Mouse (Mus musculus) cortical plate, adult 2 months (tissue): ENCODE data around the gene Kcnk2. TPM values are rescaled to one million over a fixed set of nuclear protein-coding genes. Genes with fewer than 3 reads are reported as not detected.
"Not testable (repeated sequence)": the region's sequence is repeated elsewhere in the genome, so short reads cannot be mapped to it uniquely, and the experiment has no call there.

Experiments used
- H3K27ac ChIP-seq: fragments of 200-500 bp; 2 replicates; pipeline ENCODE4 v1.5.1; 2012; ENCODE audit warnings: low read length, control low read depth, inconsistent platforms; ENCODE audit not compliant: insufficient read depth
- H3K4me1 ChIP-seq: fragments of 200-500 bp; 2 replicates; pipeline ENCODE4 v1.6.1; 2011; ENCODE audit warnings: low read length; ENCODE audit not compliant: control insufficient read depth, insufficient read depth
- H3K4me3 ChIP-seq: fragments of 200-500 bp; 2 replicates; pipeline ENCODE4 v1.5.1; 2011; ENCODE audit warnings: mild to moderate bottlenecking, low read length, control low read depth; ENCODE audit not compliant: insufficient read depth
- CTCF ChIP-seq: fragments of 200-500 bp; IDR thresholded peaks from 2 replicates; pipeline ENCODE4 v1.5.1; 2011; ENCODE audit warnings: mild to moderate bottlenecking, control low read depth, low read length; ENCODE audit not compliant: insufficient read depth; ENCODE audit errors: extremely low read depth
- POLR2A ChIP-seq: fragments of 200-500 bp; IDR thresholded peaks from 2 replicates; pipeline ENCODE4 v1.6.1; 2011; ENCODE audit warnings: mild to moderate bottlenecking, low read length, control low read depth; ENCODE audit not compliant: insufficient read depth; ENCODE audit errors: extremely low read depth
- polyA plus RNA-seq: library from polyadenylated mRNA; depleted of rRNA; stranded (reverse); fragments of >200 nt; gene quantifications from 2 replicates; pipeline ENCODE4 v1.2.3, GENCODE M21; 2012

The Kcnk2 gene
- polyA plus RNA-seq, 1 experiment: 40.2 TPM

DNA sequence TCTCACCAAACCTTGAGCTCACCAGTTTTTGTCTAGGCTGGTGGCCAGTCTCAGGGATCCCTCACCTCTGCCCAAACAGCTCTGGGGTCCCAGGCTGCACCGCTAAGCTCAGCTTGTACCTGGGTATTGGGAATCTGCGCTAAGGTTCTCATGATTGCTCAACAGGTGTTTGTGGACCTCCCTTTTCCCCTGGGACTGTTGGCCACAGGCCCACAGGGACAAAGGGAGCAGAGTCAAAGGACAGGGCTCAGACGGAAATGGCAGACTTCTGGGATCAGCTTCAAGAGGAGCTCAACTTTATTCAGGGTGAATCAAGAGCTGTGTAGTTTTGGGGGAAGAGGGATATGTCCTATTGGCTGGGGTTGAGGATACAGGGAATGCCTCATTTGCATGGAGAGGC, 99.1 kb downstream of the Kcnk2 start:
- Histone ChIP-seq H3K4me3 (no peak overlapping the region), H3K27ac (no peak overlapping the region), H3K4me1 (no peaks in the 10 kb centered on the region)
- TF ChIP-seq CTCF (no peak), POLR2A (no peak)

DNA sequence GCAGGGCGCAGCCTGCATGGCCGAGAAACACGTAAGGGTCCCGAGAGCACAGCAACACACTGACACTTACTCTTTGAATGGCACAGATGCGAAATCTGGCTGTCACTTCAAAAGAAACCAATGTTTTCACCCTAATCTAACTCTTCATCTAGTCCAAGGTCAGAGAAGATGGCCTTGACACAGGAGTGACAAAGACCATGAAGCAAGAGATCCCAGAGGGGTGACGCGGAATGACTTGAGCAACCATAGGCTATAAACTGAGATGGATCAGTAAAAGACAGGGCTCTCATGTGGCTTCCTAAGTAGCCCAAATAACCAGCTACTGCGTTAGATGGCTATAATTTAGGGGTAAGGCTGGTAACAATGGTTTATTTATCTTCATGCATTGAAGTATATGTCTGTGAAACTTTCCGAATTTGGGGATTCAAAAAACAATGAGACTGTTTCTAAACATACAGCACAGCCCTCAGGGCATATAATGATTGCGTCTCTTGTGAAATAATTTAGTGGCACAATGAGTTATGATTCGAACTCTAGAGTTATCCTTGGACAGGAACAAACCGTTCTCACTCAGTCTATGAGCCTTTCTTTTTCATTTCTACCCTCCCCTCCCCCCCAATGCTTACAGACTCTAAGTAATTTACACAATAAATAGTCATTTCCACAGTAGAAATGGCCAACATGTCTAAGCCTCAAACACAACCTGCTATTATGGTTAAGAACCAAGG, 108.2 kb downstream of the Kcnk2 start:
- TF ChIP-seq CTCF: no peak
- TF ChIP-seq POLR2A: no peak
- H3K27ac ChIP-seq: no peak overlapping the region
- no peak overlapping the region for H3K4me3 ChIP-seq
- peaks cover 6% of the 10 kb centered on the region for H3K4me1 ChIP-seq

DNA sequence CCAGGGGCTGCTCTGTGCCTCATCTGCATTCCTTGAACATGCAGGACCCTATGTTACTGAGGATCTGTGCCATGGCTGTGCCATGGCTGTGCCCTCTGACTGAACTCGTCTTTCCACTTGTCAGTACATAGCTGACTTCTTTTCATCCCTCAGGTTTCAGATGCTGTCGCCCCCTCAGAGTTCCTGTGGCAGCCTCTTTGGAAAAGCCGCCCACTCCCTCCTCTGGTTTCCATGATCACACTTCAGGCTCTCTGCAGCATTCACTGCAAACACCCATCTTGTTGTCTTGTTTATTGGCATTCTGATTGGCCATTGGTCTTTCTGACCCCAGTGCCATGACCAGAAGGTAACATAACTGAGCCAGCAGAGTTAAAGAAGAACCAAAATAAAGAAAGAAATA, 111.2 kb downstream of the Kcnk2 start:
- TF ChIP-seq CTCF (no peak), POLR2A (no peak)
- Histone ChIP-seq H3K27ac (peak overlapping the region; percentile 36; the same call in 1 of the 2 replicates), H3K4me1 (peaks cover 6% of the 10 kb centered on the region), H3K4me3 (no peak overlapping the region)

DNA sequence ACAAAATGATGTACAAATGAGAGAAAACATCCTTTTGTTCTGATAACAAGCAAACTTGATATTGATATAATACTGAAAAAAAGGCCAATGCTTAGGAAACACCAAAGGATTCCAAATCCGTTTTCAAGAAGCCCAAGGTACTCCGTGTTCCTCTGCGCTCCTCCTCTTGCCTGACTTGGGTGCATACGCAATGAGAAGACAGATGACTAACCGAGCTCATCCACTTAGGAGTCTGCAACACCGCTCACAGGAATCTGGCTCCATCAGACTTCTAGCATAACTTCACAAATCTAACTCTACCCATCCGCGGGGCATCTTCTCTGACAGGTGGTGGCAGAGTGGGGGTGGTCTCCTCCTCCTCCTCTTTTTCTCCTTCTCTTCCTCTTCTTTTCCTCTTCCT, 113.1 kb downstream of the Kcnk2 start:
- Histone ChIP-seq H3K4me3 (no peak overlapping the region), H3K27ac (no peak overlapping the region), H3K4me1 (peaks cover 6% of the 10 kb centered on the region)
- TF ChIP-seq CTCF (no peak), POLR2A (no peak)

DNA sequence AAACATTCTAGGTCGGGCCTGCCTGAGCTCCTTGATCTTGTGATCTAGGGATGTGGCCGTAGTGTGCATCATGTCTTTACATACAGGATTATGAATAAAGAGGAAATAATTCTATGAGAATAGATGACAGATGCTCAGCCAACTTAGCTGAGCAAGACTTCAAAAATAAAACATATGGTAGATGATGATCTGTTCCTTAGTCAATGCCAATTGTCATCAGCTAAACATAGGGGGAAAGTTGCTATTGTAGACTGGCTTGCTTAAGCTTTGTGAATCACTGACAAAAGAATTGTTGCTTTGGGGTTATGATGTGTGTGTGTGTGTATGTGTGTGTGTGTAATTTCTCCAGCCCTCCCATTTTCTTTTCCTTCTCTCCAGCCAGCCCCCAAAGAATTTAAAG, 129.8 kb downstream of the Kcnk2 start:
- no peak for TF ChIP-seq CTCF
- TF ChIP-seq POLR2A: no peak
- Histone ChIP-seq H3K4me1 (peaks cover 5% of the 10 kb centered on the region), H3K27ac (no peak overlapping the region), H3K4me3 (no peak overlapping the region)

DNA sequence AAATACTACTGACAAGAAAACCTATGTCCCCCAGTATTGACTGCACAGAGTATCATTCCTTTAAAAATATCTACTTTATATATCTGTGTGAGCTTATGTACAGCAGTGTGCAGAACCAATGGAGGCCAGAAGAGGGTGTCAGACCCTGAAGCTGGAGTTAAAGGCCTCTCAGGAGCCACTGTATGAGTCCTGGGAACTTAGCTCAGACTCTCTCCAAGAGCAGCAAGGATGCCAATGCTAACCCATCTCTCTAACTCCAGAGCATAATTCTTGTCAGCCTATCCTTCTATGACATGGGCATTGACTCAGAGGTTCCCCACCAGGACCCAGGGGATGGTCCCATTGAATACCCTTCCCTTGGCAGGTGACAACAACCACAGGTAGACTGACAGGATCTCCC, 148.4 kb downstream of the Kcnk2 start:
- TF ChIP-seq CTCF (no peak), POLR2A (no peak)
- no peak overlapping the region for H3K4me3 ChIP-seq
- H3K27ac ChIP-seq: no peak overlapping the region
- H3K4me1 ChIP-seq: peaks cover 4% of the 10 kb centered on the region

DNA sequence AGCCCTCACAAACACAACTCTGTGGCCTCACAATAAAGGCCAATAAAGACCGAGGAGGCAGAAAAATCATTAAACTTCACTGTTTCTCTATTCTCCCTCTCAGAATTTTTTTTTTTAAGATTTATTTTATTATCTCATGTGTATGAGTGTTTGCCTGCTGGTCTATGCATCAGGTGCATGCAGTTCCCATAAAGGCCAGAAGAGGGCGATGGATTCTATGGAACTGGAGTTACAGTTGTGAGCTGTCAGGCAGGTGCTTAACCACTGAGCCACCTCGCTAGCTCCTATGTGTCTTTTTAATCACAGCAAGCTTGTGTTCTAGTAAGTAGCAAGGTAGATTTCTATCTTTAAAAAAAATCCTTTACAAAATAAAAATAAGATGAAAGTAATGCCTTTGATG, 148.9 kb downstream of the Kcnk2 start:
- Histone ChIP-seq H3K4me1 (peaks cover 4% of the 10 kb centered on the region), H3K4me3 (no peak overlapping the region), H3K27ac (no peak overlapping the region)
- TF ChIP-seq CTCF (peak; percentile 32; the same call in 1 of the 2 replicates), POLR2A (no peak)

DNA sequence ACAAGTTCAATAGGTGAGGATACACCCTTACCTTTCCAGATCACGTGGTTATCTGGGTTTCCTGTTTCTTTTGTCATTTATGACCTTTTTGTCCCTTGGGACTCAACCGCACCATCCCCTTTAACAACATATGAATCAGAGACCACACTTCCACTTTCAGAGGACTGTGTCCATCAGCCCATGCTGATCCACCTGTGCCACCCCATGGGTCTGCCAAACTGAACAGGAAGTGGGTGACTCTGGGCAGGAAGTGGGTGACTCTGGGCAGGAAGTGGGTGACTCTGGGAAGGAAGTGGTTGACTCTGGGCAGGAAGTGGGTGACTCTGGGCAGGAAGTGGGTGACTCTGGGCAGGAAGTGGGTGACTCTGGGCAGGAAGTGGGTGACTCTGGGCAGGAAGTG, 158.9 kb downstream of the Kcnk2 start:
- not testable (repeated sequence) for H3K4me3 ChIP-seq, H3K27ac ChIP-seq, H3K4me1 ChIP-seq

DNA sequence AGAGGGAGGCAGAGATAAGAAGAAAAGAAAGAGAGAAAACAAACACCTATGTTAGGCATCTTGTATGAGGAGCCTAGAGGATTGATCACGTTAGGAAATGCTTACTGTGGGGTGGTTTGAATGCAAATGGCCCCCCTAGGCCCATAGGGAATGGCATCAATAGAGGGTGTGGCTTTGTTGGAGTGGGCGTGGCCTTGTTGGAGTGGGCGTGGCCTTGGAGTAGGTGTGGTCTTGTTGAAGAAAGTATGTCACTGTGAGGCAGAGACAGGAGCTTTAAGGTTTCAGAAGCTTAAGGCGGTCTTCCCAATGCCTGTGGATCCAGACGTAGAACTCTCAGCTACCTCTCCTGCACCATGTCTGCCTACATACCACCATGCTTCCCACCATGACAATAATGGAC, 166.8 kb downstream of the Kcnk2 start:
- Histone ChIP-seq H3K4me1 (0 out of 2 replicates have a peak, but pooled peaks cover 1% of the 10 kb centered on the region), H3K4me3 (no peak overlapping the region), H3K27ac (no peak overlapping the region)
- TF ChIP-seq POLR2A (no peak), CTCF (no peak)

DNA sequence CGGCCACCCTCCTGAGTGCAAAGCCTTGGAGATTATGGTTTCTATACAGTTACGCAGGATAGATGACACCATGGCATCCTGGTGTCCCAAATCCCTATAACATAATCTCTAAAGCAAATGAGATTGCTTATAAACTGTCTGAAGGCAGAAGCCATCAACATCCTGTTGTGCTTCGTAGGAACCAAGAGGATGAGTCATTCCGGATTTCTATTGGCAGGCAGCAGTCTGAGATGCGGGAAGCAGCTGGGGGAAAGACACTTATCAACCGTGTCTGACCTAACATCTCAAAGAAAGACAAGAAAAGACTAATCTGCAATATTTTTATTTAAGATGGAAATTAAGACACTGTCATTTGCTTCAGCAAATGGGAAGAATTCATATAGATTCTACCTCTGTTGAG, 169.2 kb downstream of the Kcnk2 start:
- H3K4me3 ChIP-seq: no peak overlapping the region
- no peak for TF ChIP-seq CTCF
- no peak for TF ChIP-seq POLR2A
- peaks cover 7% of the 10 kb centered on the region for H3K4me1 ChIP-seq
- H3K27ac ChIP-seq: no peak overlapping the region
